Mouse (Mus musculus) neural tube, embryonic 14.5 days (tissue): ENCODE results near the gene Mpp2. TPM values are rescaled to one million over a fixed set of nuclear protein-coding genes. Genes with fewer than 3 reads are reported as not detected.
A peak's percentile ranks its signal among the peaks of the same experiment; 100 is the strongest.

Experiments
- ATAC-seq: fragments of 200-750 bp; cut with Nextera tagmentation; 2 replicates; pipeline ENCODE4 v1.8.0; 2017; ENCODE audit warnings: low read depth, mild to moderate bottlenecking, moderate TSS enrichment, moderate library complexity
- H3K27ac ChIP-seq: fragments of 300-500 bp; sonication (generic); 2 replicates; pipeline ENCODE4 v1.5.1; 2014; ENCODE audit warnings: low read depth, mild to moderate bottlenecking, control low read depth, low read length, moderate library complexity, mixed read lengths
- H3K27me3 ChIP-seq: fragments of 300-500 bp; sonication (generic); 2 replicates; pipeline ENCODE4 v1.6.1; 2014; ENCODE audit warnings: low read length; ENCODE audit not compliant: control insufficient read depth, insufficient read depth
- H3K36me3 ChIP-seq: fragments of 300-500 bp; sonication (generic); 2 replicates; pipeline ENCODE4 v1.6.1; 2014; ENCODE audit warnings: low read length, mixed read lengths; ENCODE audit not compliant: control insufficient read depth, insufficient read depth
- H3K4me1 ChIP-seq: fragments of 300-500 bp; sonication (generic); 2 replicates; pipeline ENCODE4 v1.6.1; 2014; ENCODE audit warnings: low read length; ENCODE audit not compliant: control insufficient read depth, insufficient read depth
- H3K4me2 ChIP-seq: fragments of 300-500 bp; sonication (generic); 2 replicates; pipeline ENCODE4 v1.6.1; 2014; ENCODE audit warnings: mild to moderate bottlenecking, low read depth, low read length, control low read depth
- H3K4me3 ChIP-seq: fragments of 300-500 bp; sonication (generic); 2 replicates; pipeline ENCODE4 v1.5.1; 2014; ENCODE audit warnings: low read depth, low read length, control low read depth, mixed read lengths
- H3K9ac ChIP-seq: fragments of 300-500 bp; sonication (generic); replicated peaks from 2 replicates; pipeline ENCODE4 v1.6.1; 2014; ENCODE audit warnings: low read depth, mild to moderate bottlenecking, control low read depth, low read length, mixed read lengths
- H3K9me3 ChIP-seq: fragments of 300-500 bp; sonication (generic); 2 replicates; pipeline ENCODE4 v1.6.1; 2016; ENCODE audit warnings: low read length; ENCODE audit not compliant: control insufficient read depth
- WGBS: fragments of 180-500 bp; shearing (Covaris S2); extraction: QIAGEN DNeasy Blood & Tissue Kit; methylation state at CpG from one replicate; pipeline ENCODE4 v1.1.7; 2014; 5-methylcytosine and 5-hydroxymethylcytosine counted together
- polyA plus RNA-seq: library from polyadenylated mRNA; unstranded; fragments of >200 nt; fragmentation: Nextera tagmentation; extraction: Ambion mirVana; gene quantifications from 2 replicates; pipeline ENCODE4 v1.2.1, GENCODE M21; 2014

Gene Mpp2
- polyA plus RNA-seq, 1 experiment from 2014 or later: 25.7 TPM

GRCm38 (mm10) chr11:102102485-102103258 is 14.4 kb upstream of the Mpp2 start:
- WGBS: 18% methylated on average over 17 of the region's 17 CpGs
- Histone ChIP-seq H3K9ac (no peak overlapping the region), H3K27me3 (peaks cover 34% of the 10 kb centered on the region), H3K9me3 (no peaks in the 10 kb centered on the region), H3K4me3 (no peak overlapping the region), H3K4me1 (no peaks in the 10 kb centered on the region), H3K36me3 (no peaks in the 10 kb centered on the region), H3K27ac (no peak overlapping the region), H3K4me2 (no peak overlapping the region)
- ATAC-seq: no peak

- H3K9me3 ChIP-seq: no peaks in the 10 kb centered on the region
- no peaks in the 10 kb centered on the region for H3K36me3 ChIP-seq
- no peak within 1 kb of the TSS for H3K9ac ChIP-seq
- peaks cover 21% of the 10 kb centered on the region for H3K27me3 ChIP-seq
- no peak for ATAC-seq
- WGBS: 84% methylated on average over 4 of the region's 4 CpGs
- H3K4me3 ChIP-seq: no peak within 1 kb of the TSS
- H3K4me2 ChIP-seq: no peak within 1 kb of the TSS
- H3K27ac ChIP-seq: no peak within 1 kb of the TSS
- 0 out of 2 replicates have a peak, but pooled peaks cover 3% of the 10 kb centered on the region for H3K4me1 ChIP-seq
Observed at GRCm38 (mm10) chr11:102101219-102101618, 12.9 kb upstream of the Mpp2 start, which contains the start of gene Ppy. TSS of gene Ppy (minus strand) at chr11:102101319.

GRCm38 (mm10) chr11:102096887-102097391 is 8.6 kb upstream of the Mpp2 start:
- Histone ChIP-seq H3K9ac (no peak overlapping the region), H3K4me1 (0 out of 2 replicates have a peak, but pooled peaks cover 3% of the 10 kb centered on the region)
- 7% methylated on average over 18 of the region's 18 CpGs for WGBS

GRCm38 (mm10) chr11:102096446-102096845 is 8.1 kb upstream of the Mpp2 start:
- no peak overlapping the region for H3K9ac ChIP-seq
- 78% methylated on average over 5 of the region's 5 CpGs for WGBS
- H3K27me3 ChIP-seq: peaks cover 3% of the 10 kb centered on the region; the same call in 1 of the 2 replicates
- H3K4me3 ChIP-seq: no peak overlapping the region
- H3K4me2 ChIP-seq: peak overlapping the region; percentile 35; the same call in 1 of the 2 replicates
- no peaks in the 10 kb centered on the region for H3K9me3 ChIP-seq
- no peak overlapping the region for H3K27ac ChIP-seq
- 0 out of 2 replicates have a peak, but pooled peaks cover 3% of the 10 kb centered on the region for H3K4me1 ChIP-seq
- no peaks in the 10 kb centered on the region for H3K36me3 ChIP-seq
- 0 out of 2 replicates have a peak, but pooled peaks have one; percentile 11 for ATAC-seq

More at GRCm38 (mm10) chr11:102096887-102097391, 8.6 kb upstream of the Mpp2 start:
- Histone ChIP-seq H3K27ac (no peak overlapping the region), H3K4me3 (peak overlapping the region; percentile 9; the same call in 1 of the 2 replicates), H3K4me2 (peak overlapping the region; percentile 35), H3K36me3 (no peaks in the 10 kb centered on the region), H3K9me3 (no peaks in the 10 kb centered on the region), H3K27me3 (peaks cover 3% of the 10 kb centered on the region; the same call in 1 of the 2 replicates)
- ATAC-seq: peak; percentile 86

GRCm38 (mm10) chr11:102095676-102096075 is 7.4 kb upstream of the Mpp2 start:
- Histone ChIP-seq H3K9me3 (no peaks in the 10 kb centered on the region), H3K9ac (no peak overlapping the region), H3K27me3 (peaks cover 3% of the 10 kb centered on the region; the same call in 1 of the 2 replicates), H3K27ac (no peak overlapping the region), H3K4me3 (no peak overlapping the region), H3K4me2 (no peak overlapping the region), H3K4me1 (0 out of 2 replicates have a peak, but pooled peaks cover 3% of the 10 kb centered on the region), H3K36me3 (no peaks in the 10 kb centered on the region)
- ATAC-seq: no peak
- WGBS: 79% methylated on average over 3 of the region's 3 CpGs

GRCm38 (mm10) chr11:102089088-102089808 is 933 bp upstream of the Mpp2 start:
- Histone ChIP-seq H3K36me3 (no peaks in the 10 kb centered on the region), H3K4me1 (0 out of 2 replicates have a peak, but pooled peaks cover 3% of the 10 kb centered on the region), H3K4me3 (peak overlapping the region; percentile 56), H3K9me3 (no peaks in the 10 kb centered on the region), H3K9ac (peak overlapping the region; percentile 71; the same call in 1 of the 2 replicates), H3K27me3 (no peaks in the 10 kb centered on the region), H3K27ac (peak overlapping the region; percentile 98), H3K4me2 (peak overlapping the region; percentile 72)
- peak; percentile 54 for ATAC-seq
- under 1% methylated on average over 20 of the region's 20 CpGs for WGBS

GRCm38 (mm10) chr11:102087081-102087751 is 1.1 kb downstream of the Mpp2 start:
- no peaks in the 10 kb centered on the region for H3K9me3 ChIP-seq
- peak; percentile 79 for ATAC-seq
- peaks cover 12% of the 10 kb centered on the region for H3K4me1 ChIP-seq
- peak overlapping the region; percentile 72 for H3K4me2 ChIP-seq
- H3K4me3 ChIP-seq: peak overlapping the region; percentile 56
- no peaks in the 10 kb centered on the region for H3K36me3 ChIP-seq
- peak overlapping the region; percentile 98 for H3K27ac ChIP-seq
- H3K27me3 ChIP-seq: no peaks in the 10 kb centered on the region
- H3K9ac ChIP-seq: peak overlapping the region; percentile 71
- WGBS: under 1% methylated on average over 37 of the region's 39 CpGs

- H3K4me1 ChIP-seq: peaks cover 12% of the 10 kb centered on the region
- H3K27ac ChIP-seq: peak overlapping the region; percentile 98
- H3K9me3 ChIP-seq: no peaks in the 10 kb centered on the region
- peak overlapping the region; percentile 72 for H3K4me2 ChIP-seq
- H3K4me3 ChIP-seq: peak overlapping the region; percentile 56
- 5% methylated on average over 3 of the region's 3 CpGs for WGBS
- peak overlapping the region; percentile 71 for H3K9ac ChIP-seq
- no peaks in the 10 kb centered on the region for H3K27me3 ChIP-seq
- H3K36me3 ChIP-seq: no peaks in the 10 kb centered on the region
- no peak for ATAC-seq
Observed at GRCm38 (mm10) chr11:102086331-102086730, 2.0 kb downstream of the Mpp2 start.
